Mouse (Mus musculus) brain, embryonic 18.5 days (tissue): ENCODE results near the gene Calhm5.

ENCODE experiments used
- DNase-seq: peaks from one replicate; pipeline ENCODE4 v3.0.0-alpha.2; 2012; ENCODE audit warnings: low read depth, low spot score

The Calhm5 gene

DNA sequence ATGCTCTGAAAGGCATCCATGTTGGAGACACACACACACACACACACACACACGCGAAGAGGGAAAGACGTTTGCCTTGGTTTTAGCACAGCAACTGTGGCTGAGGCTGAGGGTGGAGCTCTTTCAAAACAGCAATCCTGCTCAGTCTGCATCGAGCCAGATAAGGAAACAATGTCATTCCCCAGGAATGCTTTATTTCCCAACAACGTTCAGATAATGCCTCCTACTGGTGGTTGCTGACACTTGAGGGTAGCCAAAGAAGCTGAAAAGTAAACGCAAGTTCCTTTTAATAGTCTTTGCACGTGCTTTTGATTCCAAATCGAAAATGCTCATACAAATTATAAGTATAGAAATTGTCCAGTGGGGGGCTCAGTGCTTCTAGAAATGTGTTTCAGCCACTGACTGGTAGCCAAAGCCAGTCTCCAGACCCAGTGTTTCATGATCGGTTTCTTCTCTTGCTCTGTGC, at the start of gene Calhm5:
TSS of gene Calhm5 (minus strand) at position 102 of the 466 bp plus-strand sequence.
- peak; percentile 18 for DNase-seq

DNA sequence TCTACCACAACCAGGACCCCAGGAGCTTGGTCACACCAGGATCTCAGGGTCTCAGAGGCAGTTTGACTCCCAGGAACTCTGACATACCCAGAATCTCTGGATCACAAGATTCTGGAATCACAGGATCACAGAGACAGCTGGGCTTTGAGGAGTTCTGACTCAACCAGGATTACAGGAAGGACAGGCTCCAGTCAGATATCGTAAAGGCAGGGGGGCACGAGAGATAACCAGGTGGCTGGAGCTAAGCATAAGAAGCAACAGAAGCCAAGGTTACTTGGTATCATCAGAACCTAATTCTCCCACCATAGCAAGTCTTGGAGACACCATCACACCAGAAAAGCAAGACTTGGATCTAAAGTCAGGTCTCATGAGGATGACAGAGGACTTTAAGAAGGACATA, 45.4 kb upstream of the Calhm5 start:
- DNase-seq, result no peak

GRCm38 (mm10) chr10:34139768-34140167, 43.4 kb upstream of the Calhm5 start:
- no peak for DNase-seq

DNA sequence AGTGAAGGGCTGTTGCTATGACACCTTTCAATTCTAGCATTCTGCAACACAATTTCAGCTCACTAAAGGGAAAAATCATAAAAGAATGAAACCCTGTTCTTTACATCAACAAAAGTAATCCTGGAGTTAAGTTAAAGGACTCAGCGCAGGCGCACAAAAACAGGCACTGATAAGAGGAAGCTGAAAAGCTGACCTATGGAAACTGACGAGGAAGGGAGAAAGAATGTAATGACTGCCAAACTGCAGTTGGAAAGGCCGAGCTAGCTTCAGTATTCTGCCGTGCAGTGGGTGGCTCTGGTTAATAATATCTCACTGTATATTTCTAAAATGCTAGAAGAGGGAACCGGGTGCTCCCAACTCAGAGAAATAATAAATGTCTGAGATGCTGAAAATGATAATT, 41.7 kb upstream of the Calhm5 start:
- DNase-seq, result no peak

- DNase-seq, result no peak
These were observed 40.1 kb upstream of the Calhm5 start for GRCm38 (mm10) chr10:34136432-34136831.

DNA sequence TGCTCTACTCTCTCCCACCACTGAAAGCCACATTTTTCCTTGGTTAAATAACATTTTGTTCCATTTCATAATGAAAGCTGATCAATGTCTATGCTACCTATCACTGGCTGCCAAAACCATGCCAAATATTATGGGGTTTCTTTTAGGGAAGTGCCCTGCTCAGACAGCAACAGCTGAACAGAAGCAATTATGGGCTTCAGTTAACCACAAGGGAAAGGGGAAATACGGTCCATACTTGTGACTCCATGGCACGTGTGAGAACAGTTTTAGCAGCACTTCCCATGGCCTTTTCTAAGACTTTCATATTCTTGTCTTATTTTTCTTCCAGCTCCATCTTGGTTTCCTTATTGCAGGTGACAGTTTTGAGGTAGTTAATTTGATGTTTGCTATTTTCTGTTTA, 35.0 kb upstream of the Calhm5 start:
- DNase-seq, result no peak

- no peak for DNase-seq
These were observed 32.1 kb upstream of the Calhm5 start for GRCm38 (mm10) chr10:34128391-34128790.

DNA sequence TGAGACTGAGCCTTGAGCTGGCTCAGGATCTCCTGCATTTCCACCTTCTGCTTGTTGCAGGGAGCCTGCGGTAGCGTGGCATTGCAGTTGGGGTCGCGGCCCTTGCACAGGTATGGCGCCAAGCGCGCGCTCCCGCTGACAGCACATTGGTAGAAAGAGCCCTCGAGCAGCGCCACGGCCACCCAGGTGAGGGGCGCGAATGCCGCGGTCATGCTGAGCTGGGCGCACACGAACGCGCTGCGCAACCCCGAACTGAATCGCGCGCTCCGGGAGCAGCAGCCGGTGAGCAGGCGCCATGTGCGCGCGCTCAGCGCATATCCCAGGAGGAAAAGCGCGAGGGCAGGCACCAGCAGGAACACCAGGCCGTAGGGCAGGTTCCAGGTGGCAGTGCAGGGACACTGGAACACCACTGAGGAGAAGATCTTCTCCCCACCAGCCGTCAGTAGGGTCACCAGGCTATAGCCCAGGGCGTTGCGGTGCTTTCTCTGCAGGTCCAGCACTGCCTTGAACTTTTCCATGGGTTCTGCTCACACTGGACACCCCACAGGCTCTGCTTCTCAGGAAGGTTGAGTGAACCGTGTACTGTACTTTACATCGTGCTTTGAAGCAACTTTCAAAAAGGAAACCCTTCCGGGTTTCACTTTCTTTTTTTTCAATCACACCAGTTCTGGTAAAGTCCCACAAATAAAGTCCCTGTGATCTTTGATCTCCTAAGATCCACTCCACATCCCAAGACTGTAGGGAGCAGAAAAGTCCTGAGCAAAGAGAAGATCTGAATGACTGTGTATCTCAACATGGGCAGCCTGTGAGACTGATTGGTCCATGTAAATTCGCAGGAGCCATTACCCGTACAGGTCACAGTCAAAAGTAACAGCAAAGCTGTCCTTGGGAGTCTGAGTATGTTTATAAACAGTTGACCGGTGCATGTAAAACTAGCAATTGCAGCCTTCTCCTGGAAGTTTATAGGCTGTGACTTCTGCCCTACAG, 31.4 kb upstream of the Calhm5 start, which contains the start of gene Calhm6:
TSS of gene Calhm6 (minus strand) at position 593 of the 987 bp plus-strand sequence.
- DNase-seq, result peak; percentile 4

- DNase-seq, result no peak
These were observed 22.1 kb upstream of the Calhm5 start for GRCm38 (mm10) chr10:34118421-34118820.

- no peak for DNase-seq
These were observed 21.5 kb upstream of the Calhm5 start for GRCm38 (mm10) chr10:34117770-34118169.

DNA sequence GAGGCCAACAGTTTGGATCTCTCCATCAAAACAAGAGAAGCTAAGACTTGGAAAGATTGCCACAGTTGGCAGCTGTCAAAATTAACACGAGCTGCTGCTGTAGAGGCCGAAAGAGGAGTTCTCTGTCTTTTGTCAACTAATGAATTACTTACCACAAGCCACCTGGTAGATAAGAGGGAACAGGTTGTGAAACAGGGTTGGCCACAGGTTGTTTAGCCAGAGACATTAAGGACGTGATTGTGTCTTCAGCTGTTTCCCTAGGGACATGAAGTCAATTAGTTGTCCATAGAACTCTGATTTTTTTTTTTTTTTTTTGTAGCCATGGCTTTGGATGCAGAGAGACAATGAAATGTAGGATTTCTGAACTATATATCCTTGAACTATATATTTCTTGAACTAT, 20.8 kb upstream of the Calhm5 start:
- DNase-seq, result no peak

DNA sequence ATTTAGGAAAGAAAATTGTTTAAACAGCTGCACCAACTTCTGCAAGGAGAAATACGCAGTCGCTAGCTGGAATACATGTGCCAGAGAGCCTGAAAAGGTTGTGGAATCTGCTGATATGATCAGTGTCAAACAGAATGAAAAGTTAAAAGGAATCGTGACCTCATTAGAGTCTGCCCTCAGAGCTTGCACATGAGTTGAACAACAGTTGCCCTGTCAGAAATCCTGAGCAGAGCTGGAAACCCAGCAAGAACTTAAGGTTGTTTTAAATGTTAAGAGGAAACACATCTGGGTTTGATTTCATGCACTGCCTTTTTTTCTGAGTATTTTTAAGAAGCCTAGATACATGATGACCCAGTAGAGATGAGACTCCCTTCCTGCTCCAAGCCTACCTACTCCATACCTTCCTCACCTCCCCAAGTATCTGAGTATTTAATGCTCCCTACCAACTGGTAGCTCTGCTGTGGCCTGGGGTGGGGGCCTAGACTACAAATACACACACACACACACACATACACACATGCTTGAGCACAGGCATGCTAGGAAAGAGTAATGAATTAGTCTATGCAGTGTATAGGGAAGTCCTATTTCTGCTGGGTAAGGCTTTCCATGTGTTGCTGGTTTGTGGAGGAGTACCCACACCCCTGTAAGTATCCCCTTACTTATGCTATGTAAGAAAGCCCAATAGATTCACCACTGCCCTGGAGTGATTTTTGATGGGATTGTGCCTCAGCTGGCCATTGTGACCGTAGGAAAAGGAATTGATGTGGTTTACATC, 15.8 kb upstream of the Calhm5 start:
- no peak for DNase-seq

- no peak for DNase-seq
These were observed 14.6 kb upstream of the Calhm5 start for GRCm38 (mm10) chr10:34110863-34111465.

DNA sequence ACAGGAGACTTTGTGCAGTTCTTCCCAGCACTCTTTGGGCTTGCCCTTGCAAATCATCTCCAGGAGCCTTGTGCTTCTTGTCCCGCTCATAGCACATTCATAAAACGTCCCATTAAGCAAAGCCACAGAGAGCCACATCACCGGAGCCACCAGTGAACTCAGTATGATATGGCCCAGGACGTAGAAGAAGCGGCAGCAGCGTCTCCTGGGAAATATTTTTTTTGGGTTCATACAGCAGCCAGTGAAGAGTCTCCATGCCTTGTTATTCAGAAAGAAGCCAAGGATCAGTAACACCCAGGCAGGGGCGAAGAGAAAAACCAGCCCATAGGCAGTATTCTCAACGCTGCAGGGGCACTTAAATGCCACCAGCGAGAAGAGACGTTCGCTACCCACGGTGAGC, 355 bp downstream of the Calhm5 start:
- no peak for DNase-seq

- DNase-seq, result no peak
These were observed 1.2 kb downstream of the Calhm5 start for GRCm38 (mm10) chr10:34095147-34095546.

- DNase-seq, result peak; percentile 36
These were observed 4.4 kb downstream of the Calhm5 start for GRCm38 (mm10) chr10:34091888-34092287.

DNA sequence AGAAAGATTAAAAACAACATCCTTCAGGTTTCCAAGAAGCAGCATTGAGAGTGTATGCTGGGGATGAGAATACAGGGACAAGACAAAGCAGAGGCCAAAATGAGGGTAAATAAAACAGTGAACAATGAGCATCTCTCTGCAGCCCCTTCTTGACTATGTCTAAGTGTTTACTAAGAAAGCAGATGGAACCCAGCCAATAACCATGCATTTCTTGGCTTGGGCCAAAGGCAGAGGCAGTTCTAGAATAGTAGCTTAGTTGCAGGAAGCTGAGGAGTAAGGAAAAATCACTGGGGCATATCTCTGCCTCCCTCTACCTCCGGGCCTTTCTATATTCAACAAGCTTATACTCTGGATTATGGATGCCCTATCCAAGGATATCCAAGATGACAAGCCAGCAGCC, 5.8 kb downstream of the Calhm5 start:
- no peak for DNase-seq

GRCm38 (mm10) chr10:34089517-34089916, 6.8 kb downstream of the Calhm5 start:
- no peak for DNase-seq

DNA sequence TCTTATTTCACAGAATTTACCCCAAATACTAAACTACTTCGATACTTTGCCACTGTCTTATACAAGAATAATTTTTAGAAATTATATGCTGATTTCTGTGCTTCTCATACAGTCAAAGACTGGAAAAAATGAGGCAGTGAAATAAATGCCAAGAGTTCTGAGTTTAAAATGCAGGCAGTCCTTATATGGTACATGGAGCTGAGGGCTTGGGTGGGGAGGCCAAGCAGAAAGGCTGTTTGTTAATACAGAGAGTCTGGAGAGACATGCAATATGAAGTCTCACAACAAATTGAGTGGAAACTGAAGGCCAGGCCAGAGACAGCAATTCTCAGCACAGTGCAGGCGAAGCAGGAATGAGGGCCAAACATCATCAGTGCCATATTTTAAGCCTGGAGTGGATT, 7.8 kb downstream of the Calhm5 start:
- no peak for DNase-seq

- DNase-seq, result no peak
These were observed 9.8 kb downstream of the Calhm5 start for GRCm38 (mm10) chr10:34086514-34086913.

DNA sequence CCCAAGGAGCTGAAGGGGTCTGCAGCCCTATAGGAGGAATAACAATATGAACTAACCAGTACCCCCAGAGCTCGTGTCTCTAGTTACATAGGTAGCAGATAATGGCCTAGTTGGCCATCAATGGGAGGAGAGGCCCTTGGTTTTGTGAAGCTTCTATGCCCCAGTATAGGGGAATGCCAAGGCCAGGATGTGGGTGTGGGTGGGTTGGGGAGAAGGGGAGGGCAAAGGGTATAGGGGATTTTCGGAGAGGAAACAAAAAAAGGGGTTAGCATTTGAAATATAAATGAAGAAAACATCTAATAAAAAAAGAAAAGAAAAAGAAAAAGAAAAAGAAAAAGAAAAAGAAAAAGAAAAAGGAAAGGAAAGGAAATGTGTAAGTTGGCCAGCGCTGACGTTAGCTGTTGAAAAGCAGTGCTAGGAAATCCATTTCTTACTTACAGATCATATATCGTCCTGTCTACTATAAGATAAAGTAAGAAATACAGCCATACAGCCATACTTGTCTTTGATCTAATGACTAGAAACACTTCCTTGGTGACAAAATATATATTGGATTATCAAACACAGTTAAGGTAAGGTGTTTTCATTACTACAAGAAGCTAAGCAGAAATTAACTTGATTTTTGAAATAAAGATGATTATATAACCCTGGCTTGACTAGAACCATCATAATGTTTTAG, 21.7 kb downstream of the Calhm5 start:
- no peak for DNase-seq
